Mouse (Mus musculus): ENCODE results near the gene Nup214.

- TF ChIP-seq CTCF (IDR thresholded peaks at IDR 0.05; ENCODE audit: low read depth, low read length) (no peak), POLR2A (IDR thresholded peaks at IDR 0.05; ENCODE audit: extremely low read depth, insufficient read depth, low read length) (no peak)
These were observed 34.1 kb downstream of the Nup214 start for GRCm38 (mm10) chr2:32008311-32008710.
